Mouse (Mus musculus) NIH3T3 (cell line): ENCODE data around the gene Galp.
"Not testable (repeated sequence)": the region's sequence is repeated elsewhere in the genome, so short reads cannot be mapped to it uniquely, and the experiment has no call there.

Experiments
- DNase-seq: peaks from one replicate; pipeline ENCODE4 v3.0.0-alpha.2; 2012; ENCODE audit warnings: low read depth

Gene Galp

DNA sequence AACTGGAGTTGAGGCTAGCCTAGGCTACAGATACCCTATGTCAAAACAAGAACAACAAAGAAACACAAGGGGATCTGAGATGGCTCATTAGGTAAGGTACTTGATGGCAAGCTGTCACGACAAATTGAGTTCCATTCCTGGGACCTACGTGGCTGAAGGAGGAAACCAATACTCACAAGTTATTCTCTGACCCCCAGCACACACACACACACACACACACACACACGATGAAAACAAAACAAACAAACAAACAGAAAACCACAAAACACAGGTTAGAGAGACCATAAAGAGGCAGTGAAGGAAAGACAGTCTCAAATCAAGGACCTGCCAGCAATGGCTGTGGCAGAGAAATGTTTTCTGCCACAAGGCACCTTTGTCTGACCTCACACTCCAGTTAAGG is at the start of gene Galp:
Gene Galp (plus strand): TSS at position 301 of the 400 bp plus-strand sequence.
- DNase-seq, result no peak

DNA sequence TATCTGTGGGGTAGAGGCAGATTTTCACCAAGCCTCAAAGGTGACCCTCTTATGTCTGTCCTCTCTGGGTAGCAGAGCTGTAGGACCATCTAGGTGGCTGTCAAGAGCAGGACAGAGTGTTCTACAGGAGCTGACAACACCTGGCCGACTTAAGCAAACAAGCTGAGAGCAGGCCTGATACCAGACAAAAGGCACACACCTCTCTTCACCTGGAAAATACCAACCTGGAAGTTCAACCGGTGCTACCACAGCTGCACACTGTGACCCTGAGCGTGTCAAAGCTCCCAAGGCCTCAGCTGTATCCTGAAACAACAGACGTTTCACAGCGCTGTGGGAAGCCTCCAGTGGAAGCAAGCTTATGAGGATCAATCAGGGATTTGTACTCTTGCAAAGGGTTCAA is 49.2 kb upstream of the Galp start:
- no peak for DNase-seq

GRCm38 (mm10) chr7:6151266-6151665 is 45.6 kb upstream of the Galp start:
- DNase-seq, result no peak

DNA sequence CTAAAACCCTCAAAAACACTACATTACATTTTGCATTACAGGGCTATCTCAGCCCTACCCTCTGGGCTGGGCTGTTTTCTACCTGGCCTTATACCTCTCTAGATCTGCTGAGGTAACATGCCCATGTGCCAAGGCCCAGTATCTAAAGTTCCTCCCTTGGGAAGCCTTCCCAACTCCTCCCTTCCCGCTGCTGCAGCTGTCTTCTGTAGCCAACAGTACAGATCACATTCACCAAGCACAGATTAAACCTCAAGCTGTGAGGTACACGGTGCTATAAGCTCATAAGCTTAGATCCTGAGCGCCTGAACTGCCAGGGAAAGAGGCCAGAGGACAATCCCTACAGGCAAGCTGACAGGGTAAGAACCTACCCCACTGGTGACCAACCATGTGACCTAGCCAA is 44.9 kb upstream of the Galp start:
- no peak for DNase-seq

GRCm38 (mm10) chr7:6153131-6153530 is 43.8 kb upstream of the Galp start:
- peak; percentile 57 for DNase-seq

DNA sequence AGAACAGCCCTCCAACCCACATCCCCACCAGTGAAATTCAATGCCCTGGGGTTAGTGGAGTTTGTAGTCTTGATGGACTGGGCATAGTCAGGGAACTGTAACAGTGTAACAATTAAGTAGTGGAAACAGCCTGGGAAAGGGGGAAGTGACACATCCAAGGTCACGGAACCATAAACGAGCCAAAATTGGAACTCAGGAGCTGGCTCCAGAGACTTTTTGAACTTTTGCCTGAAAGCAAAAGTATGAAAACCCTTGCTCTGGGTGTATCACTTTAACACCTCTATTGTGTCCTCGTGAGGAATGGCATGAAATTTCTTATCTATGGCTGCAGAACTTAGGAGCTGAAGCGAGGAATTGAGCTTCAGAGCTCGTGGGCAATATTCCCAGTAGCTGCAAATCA is 42.7 kb upstream of the Galp start:
- DNase-seq, result peak; percentile 46

GRCm38 (mm10) chr7:6155031-6155872 is 41.6 kb upstream of the Galp start:
- peak; percentile 94 for DNase-seq

DNA sequence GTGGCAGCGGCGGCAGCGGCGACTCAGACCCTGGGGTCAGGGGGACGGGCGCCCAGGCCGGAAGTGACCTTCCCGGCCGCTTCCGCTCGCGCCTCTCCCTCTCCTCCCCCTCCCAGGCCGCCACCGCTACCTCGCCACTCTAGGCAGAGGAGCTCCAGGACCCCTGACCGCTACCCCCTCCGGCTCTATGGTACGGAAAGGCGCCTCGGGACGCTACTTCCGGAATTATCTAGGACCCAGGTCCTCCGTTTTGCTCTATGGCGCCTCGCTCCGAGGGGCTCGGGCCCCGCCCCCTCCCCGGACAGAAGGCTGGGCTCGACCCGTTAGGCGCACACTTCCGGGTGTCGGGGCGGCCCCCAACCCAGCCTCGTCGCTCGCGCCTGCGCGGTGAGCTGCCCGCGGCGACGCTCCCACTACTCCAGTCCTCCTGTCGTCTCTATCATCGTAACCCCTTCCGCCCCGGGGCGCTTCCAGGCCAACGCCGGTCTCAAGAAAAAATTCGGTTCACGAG is 40.9 kb upstream of the Galp start, which contains the start of gene Zfp787:
Gene Zfp787 (minus strand): TSS at position 97 of the 511 bp plus-strand sequence.
- peak; percentile 96 for DNase-seq

DNA sequence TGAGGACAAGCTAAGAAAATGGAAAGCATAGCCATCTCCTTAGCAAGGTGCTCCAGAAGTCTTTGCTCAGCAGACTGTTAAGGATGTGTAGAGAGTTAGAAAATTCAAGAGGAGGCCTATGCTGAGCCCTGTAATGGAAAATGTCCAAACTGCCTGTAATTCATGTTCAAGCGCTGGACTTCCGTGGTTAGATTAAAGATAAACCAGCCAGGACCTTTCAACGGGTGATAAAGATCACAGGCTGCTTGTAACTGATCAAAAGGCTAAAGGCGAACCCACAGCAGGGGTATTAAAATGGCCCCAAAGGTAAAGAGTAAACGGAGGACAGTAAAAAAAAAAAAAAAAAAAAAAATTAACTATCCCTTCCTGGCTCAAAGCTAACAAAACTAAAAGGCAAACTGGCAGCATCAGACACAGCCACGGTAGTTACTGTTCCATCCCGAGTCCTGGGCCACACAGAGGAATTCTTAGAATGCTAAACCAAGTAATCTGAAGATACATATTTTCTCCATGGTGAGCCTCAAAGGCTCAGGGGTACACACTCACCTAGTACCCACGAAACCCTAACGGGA is 39.9 kb upstream of the Galp start:
- peak; percentile 40 for DNase-seq

DNA sequence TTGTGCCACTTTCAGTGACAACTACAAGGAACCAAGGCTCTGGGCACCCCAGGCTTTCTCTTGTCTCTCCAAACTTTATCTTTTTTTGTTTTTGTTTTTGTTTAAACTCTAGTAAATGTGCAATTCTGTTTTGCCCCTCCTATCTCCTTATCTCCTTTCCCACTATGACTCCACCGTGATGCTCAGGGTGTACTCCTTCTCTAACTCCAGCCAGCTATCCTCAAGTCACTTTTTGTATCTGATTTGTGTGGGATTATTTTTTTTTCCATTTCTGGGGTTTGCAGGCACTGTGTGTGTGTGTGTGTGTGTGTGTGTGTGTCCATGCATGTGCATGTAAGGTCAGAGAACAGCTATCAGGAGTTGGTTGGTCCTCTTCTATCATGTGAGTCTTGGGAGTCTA is 39.4 kb upstream of the Galp start:
- DNase-seq, result no peak

DNA sequence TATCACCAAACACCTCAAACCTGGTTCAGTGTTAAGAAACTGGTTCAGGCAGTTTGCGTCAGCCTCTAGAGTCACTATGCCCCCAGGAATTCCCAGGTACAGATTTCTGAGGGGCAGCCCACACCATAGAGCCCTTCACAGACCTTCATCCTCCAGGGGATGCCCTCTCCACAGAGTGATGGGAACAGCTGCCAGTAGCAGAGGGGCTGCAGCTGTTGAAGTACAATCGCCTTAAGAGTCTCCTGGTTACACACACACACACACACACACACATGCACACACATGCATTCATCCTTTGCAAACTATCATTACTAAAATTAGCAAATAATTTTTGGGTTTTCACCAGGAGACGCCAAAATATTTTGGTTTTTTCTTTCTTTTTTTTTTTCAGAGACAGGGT is 37.3 kb upstream of the Galp start:
- DNase-seq, result no peak

- no peak for DNase-seq
Measured at GRCm38 (mm10) chr7:6161541-6161940, 35.3 kb upstream of the Galp start.

DNA sequence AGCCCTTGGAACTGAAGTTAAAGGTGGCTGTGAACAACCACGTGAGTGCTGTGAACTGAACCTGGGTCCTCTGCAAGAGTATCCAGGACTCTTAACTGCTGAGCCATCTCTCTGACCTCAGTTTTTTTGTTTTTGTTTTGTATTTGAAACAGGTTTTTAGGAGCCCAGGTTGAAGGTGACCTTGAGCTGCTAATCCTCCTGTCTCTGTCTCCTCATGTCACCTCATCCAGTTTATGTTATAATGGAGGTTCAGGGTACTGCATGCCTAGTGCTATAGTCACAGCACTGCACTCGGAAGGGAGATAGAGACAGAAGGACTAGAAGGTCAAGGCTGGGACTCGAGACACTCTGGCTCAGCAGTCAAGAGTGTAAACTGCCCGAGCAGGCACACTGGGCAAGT is 34.7 kb upstream of the Galp start:
- no peak for DNase-seq

GRCm38 (mm10) chr7:6164671-6165070 is 32.2 kb upstream of the Galp start:
- no peak for DNase-seq

DNA sequence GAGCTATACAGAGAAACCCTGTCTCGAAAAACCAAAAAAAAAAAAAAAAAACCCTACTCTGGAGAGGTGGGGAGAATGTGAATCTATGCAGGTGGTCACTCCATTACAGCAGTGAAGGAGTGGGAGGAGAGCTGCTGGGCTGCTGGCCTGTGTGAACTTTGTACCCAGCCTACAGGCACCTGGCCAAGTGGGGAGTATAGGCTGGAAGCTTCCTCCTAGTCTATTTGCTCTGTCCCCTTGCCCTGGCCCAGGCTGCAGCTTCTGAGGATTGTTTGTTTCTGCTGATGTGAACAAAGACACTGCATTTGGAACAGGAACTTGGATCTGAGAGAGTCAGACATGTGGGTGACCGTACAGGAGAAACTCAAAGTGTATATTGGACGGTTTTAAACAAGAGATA is 27.5 kb upstream of the Galp start:
- DNase-seq, result no peak

- DNase-seq, result no peak
Measured at GRCm38 (mm10) chr7:6170391-6170790, 26.5 kb upstream of the Galp start.

- no peak for DNase-seq
Measured at GRCm38 (mm10) chr7:6170871-6171270, 26.0 kb upstream of the Galp start.

- peak; percentile 85 for DNase-seq
Measured at GRCm38 (mm10) chr7:6171444-6172005, 25.4 kb upstream of the Galp start.

DNA sequence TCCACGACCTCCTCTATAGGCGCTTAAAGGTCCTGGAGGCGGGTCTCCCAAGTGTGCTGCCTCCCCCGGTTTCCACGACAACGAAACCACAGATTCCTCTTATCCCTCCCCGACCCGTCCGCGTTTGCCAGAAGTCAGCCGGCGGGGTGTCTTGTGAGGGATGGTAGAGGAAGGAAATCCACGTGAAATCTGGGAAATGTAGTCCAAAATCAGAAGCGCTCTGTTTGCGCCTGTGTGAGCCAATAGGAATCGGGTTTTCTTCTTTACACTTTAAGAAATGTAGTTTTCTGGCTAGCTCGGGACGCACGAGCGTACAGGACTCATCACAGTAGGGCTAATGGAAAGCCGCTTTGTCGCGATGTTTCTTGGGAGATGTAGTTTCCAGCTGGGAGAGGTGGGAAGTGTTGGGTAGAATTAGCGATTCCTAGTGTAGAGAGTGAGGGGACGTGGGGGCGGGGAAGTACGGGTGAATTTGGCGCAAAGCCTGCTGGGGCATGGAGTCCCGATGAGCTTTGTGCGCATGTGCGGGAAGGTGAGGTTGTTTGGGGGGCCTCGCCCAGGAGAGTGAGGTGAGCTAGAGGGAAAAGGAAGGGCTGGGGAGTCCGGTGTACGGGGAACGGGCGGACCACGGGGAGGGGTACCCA is 24.8 kb upstream of the Galp start, which contains the start of gene Zfp444:
Gene Zfp444 (plus strand): TSS at position 221 of the 644 bp plus-strand sequence.
- peak; percentile 99 for DNase-seq

- DNase-seq, result peak; percentile 52
Measured at GRCm38 (mm10) chr7:6172674-6173244, 24.1 kb upstream of the Galp start.

GRCm38 (mm10) chr7:6173872-6174271 is 23.0 kb upstream of the Galp start:
- no peak for DNase-seq

DNA sequence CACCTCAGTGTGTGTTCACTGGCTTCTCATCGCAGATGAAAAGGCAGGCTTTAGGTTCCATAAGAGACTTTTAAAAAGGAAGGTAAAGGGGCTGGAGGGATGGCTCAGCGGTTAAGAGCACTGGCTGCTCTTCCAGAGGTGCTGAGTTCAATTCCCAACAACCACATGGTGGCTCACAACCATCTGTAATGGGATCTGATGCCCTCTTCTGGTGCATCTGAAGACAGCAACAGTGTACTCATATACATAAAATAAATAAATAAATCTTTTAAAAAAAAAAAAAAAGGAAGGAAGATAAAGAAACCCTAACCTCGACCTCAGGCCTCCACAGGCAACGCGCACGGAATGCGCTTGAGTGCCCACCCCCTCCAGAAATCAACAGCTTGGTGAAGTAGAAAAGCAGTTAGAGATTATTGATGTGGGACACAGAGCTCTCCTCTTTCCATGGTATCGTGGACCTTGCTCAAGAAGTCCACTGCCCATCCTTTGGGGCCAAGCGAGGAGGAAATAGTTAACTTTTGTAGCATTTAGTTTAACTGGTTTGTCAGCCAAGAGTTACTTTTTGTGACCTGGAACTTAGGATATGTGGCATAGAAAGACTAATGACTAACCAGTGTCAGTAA is 22.4 kb upstream of the Galp start:
- not testable (repeated sequence) for DNase-seq
